Mouse (Mus musculus) CH12.LX (cell line): ENCODE measurements at regions not wholly inside any gene's neighbourhood (a gene's known extent, or its start where the extent isn't known, plus 50 kb on each side); places are given as distances from the start of the nearest gene placed in this dataset.

Experiments used
- DNase-seq: peaks from one replicate; pipeline ENCODE4 v3.0.0-alpha.2; 2013; ENCODE audit errors: extremely low read depth
- H3K27ac ChIP-seq: 2 replicates; pipeline ENCODE4 v1.5.1; 2012; ENCODE audit warnings: low read depth, mild to moderate bottlenecking, control low read depth, moderate library complexity; ENCODE audit not compliant: insufficient read depth
- H3K27me3 ChIP-seq: replicated peaks from 2 replicates; pipeline ENCODE3; 2012; ENCODE audit warnings: inconsistent platforms
- H3K36me3 ChIP-seq, 2 experiments: replicated peaks in 1 of 2; 2 replicates each; pipeline versions ENCODE3 to v1.6.1; 2012; ENCODE audit warnings: inconsistent platforms in 1 of 2, low read length in 1 of 2, mild to moderate bottlenecking in 1 of 2, mixed read lengths in 1 of 2, moderate library complexity in 1 of 2; ENCODE audit not compliant: control insufficient read depth in 1 of 2, insufficient read depth in 1 of 2
- H3K4me1 ChIP-seq, 2 experiments: 2 replicates each; pipeline ENCODE4 v1.6.1; 2012; ENCODE audit warnings: inconsistent platforms in 1 of 2, moderate library complexity in 1 of 2; ENCODE audit not compliant: insufficient read depth in 2 of 2, control insufficient read depth in 1 of 2
- H3K4me2 ChIP-seq: 2 replicates; pipeline ENCODE4 v1.6.1; 2012; ENCODE audit warnings: low read depth, mild to moderate bottlenecking, control low read depth; ENCODE audit not compliant: poor library complexity, insufficient read depth, severe bottlenecking
- H3K4me3 ChIP-seq, 3 experiments: fragments of 150-350 bp in 1 of 3; sonication (generic) in 1 of 3; replicated peaks in 1 of 3; 2 replicates each; pipeline versions ENCODE3 to v1.5.1; 2011 to 2012; ENCODE audit warnings: low read depth in 2 of 3, low read length in 2 of 3, mild to moderate bottlenecking in 2 of 3, moderate library complexity in 2 of 3, control low read depth in 1 of 3, improper control_type of control experiment in 1 of 3, inconsistent platforms in 1 of 3, mixed read lengths in 1 of 3; ENCODE audit not compliant: poor library complexity in 1 of 3
- H3K79me2 ChIP-seq: replicated peaks from 2 replicates; pipeline ENCODE4 v1.6.1; 2012; ENCODE audit warnings: mild to moderate bottlenecking, moderate library complexity; ENCODE audit not compliant: control insufficient read depth, poor library complexity, insufficient read depth, severe bottlenecking; ENCODE audit errors: extremely low read depth
- H3K9ac ChIP-seq: 2 replicates; pipeline ENCODE4 v1.6.1; 2012; ENCODE audit warnings: low read depth, mild to moderate bottlenecking, control low read depth, moderate library complexity; ENCODE audit not compliant: insufficient read depth
- H3K9me3 ChIP-seq: replicated peaks from 2 replicates; pipeline ENCODE3; 2012; ENCODE audit warnings: low read length, inconsistent platforms, mixed read lengths
- BHLHE40 ChIP-seq: IDR thresholded peaks from 2 replicates; pipeline ENCODE4 v1.6.1; 2011; ENCODE audit warnings: mild to moderate bottlenecking, low read depth, low read length, improper control_type of control experiment
- CHD2 ChIP-seq: IDR thresholded peaks from 2 replicates; pipeline ENCODE4 v1.6.1; 2011; ENCODE audit warnings: low read length, improper control_type of control experiment
- CTCF ChIP-seq, 2 experiments: IDR thresholded peaks in 1 of 2; conservative IDR thresholded peaks in 1 of 2; 2 replicates each; pipeline ENCODE4 v1.5.1; 2011 to 2012; ENCODE audit warnings: low read depth in 2 of 2, low read length in 2 of 2, improper control_type of control experiment in 1 of 2, inconsistent platforms in 1 of 2, mild to moderate bottlenecking in 1 of 2, moderate library complexity in 1 of 2
- ELF1 ChIP-seq: IDR thresholded peaks from 2 replicates; pipeline ENCODE4 v1.6.1; 2014; ENCODE audit warnings: low read depth, mild to moderate bottlenecking, inconsistent platforms, low read length, improper control_type of control experiment
- EP300 ChIP-seq: IDR thresholded peaks from 2 replicates; pipeline ENCODE4 v1.6.1; 2011; ENCODE audit warnings: low read length, improper control_type of control experiment
- HCFC1 ChIP-seq: IDR thresholded peaks from 2 replicates; pipeline ENCODE4 v1.6.1; 2012; ENCODE audit warnings: low read depth, mild to moderate bottlenecking, inconsistent platforms, low read length, improper control_type of control experiment
- IRF4 ChIP-seq: IDR thresholded peaks from 2 replicates; pipeline ENCODE4 v1.6.1; 2014; ENCODE audit warnings: low read depth, mild to moderate bottlenecking, inconsistent platforms, low read length, improper control_type of control experiment
- KAT2A ChIP-seq: IDR thresholded peaks from 2 replicates; pipeline ENCODE4 v1.6.1; 2012; ENCODE audit warnings: low read length, improper control_type of control experiment, inconsistent platforms; ENCODE audit not compliant: insufficient replicate concordance
- MAX ChIP-seq: IDR thresholded peaks from 2 replicates; pipeline ENCODE4 v1.6.1; 2011; ENCODE audit warnings: low read length, improper control_type of control experiment
- NRF1 ChIP-seq: IDR thresholded peaks from 2 replicates; pipeline ENCODE4 v1.6.1; 2014; ENCODE audit warnings: low read depth, mild to moderate bottlenecking, inconsistent platforms, low read length, improper control_type of control experiment, moderate library complexity
- PAX5 ChIP-seq: IDR thresholded peaks from 2 replicates; pipeline ENCODE4 v1.6.1; 2012; ENCODE audit warnings: low read length, inconsistent platforms, mixed read lengths
- POLR2A ChIP-seq: IDR thresholded peaks from 2 replicates; pipeline ENCODE4 v1.6.1; 2011; ENCODE audit warnings: low read depth, mild to moderate bottlenecking, improper control_type of control experiment, low read length
- RAD21 ChIP-seq: IDR thresholded peaks from 2 replicates; pipeline ENCODE4 v1.6.1; 2011; ENCODE audit warnings: low read depth, mild to moderate bottlenecking, low read length, improper control_type of control experiment, moderate library complexity
- SIN3A ChIP-seq: IDR thresholded peaks from 2 replicates; pipeline ENCODE4 v1.6.1; 2012; ENCODE audit warnings: low read length, improper control_type of control experiment, inconsistent platforms
- TBP ChIP-seq: conservative IDR thresholded peaks from 2 replicates; pipeline ENCODE4 v1.6.1; 2011; ENCODE audit warnings: low read depth, low read length, improper control_type of control experiment
- USF1 ChIP-seq: IDR thresholded peaks from 2 replicates; pipeline ENCODE4 v1.6.1; 2014; ENCODE audit warnings: low read depth, mild to moderate bottlenecking, inconsistent platforms, low read length, improper control_type of control experiment
- ZC3H11A ChIP-seq: IDR thresholded peaks from 2 replicates; pipeline ENCODE4 v1.6.1; 2012; ENCODE audit warnings: low read depth, mild to moderate bottlenecking, inconsistent platforms, low read length, improper control_type of control experiment
- ZMIZ1 ChIP-seq: IDR thresholded peaks from 2 replicates; pipeline ENCODE4 v1.6.1; 2012; ENCODE audit warnings: low read depth, mild to moderate bottlenecking, inconsistent platforms, low read length, improper control_type of control experiment
- ZNF384 ChIP-seq: IDR thresholded peaks from 2 replicates; pipeline ENCODE4 v1.6.1; 2012; ENCODE audit warnings: low read depth, low read length, improper control_type of control experiment, inconsistent platforms
- dilution Hi-C: fragments of 300-500 bp; cut with MboI; formaldehyde crosslinking; loops from 2 replicates; pipeline ENCODE4 v1.14.3; 2020; ENCODE audit warnings: low sequenced_read_pairs; ENCODE audit not compliant: extremely low pct_unique_long_range_greater_than_20kb, extremely low pct_ligation_motif_present
- in situ Hi-C: fragments of 300-500 bp; cut with MboI; formaldehyde crosslinking; loops from 3 replicates; pipeline ENCODE4 v1.14.3; 2019; ENCODE audit warnings: low sequenced_read_pairs, low pct_ligation_motif_present, low pct_unique_long_range_greater_than_20kb, mixed read lengths

DNA sequence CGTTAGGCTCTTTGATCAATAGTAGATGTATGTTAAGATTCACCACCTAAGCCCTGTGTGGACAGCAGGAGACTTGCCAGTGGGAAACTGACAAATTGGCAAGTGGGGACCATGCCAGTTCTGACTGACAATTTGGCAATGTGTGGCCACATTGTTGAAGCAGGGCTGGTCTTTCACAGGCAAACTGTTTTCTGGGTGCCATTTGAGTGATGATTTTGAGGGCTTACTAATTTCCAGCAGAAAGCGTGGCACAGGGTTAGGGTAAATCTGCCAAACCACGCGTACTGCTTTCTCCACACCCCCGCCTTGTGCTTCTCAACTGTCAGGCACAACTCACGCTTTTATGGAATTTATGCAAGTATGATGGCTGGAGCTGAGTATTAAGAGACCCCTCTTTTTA is 91.2 kb upstream of the Trpm3 start:
- Histone ChIP-seq H3K9me3 (no peaks in the 10 kb centered on the region), H3K4me2 (no peak overlapping the region), H3K27ac (no peak overlapping the region), H3K9ac (no peak overlapping the region), H3K36me3 (no peaks in the 10 kb centered on the region), H3K4me1 (no peaks in the 10 kb centered on the region), H3K27me3 (no peaks in the 10 kb centered on the region), H3K4me3 (no peak overlapping the region), H3K79me2 (no peaks in the 10 kb centered on the region)
- TF ChIP-seq POLR2A (no peak), TBP (no peak), ELF1 (no peak), NRF1 (no peak), HCFC1 (no peak), ZC3H11A (no peak), EP300 (no peak), SIN3A (no peak), CHD2 (no peak), CTCF (conservative IDR thresholded peaks at IDR 0.05 in 1 of 2, IDR thresholded peaks at IDR 0.05 in 1 of 2; ENCODE audit: low read depth in 2 of 2, low read length in 2 of 2) (no peak), USF1 (no peak), MAX (no peak)
- in situ Hi-C loops (no loop called here), dilution Hi-C loops (no loop called here)
- DNase-seq, result no peak

DNA sequence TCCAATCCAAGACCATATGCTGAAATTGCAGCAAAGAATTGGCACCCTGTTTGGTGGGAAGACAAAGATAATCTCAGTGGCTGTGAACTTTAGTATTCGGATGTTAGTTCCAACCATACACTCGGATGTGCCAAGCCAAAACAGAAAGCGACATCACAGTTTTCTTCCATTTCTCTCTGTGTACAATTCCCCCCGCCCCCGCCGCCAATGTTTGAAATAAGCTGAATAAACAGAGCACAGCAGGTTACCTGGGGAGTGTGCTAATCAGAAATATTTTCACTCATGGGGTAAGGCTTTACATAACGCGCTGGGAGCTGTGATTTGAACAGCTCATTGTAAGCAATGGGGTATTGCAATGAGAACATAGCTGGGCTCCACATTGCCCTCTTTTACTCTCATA is 72.5 kb upstream of the Trpm3 start:
- H3K9me3 ChIP-seq, result no peaks in the 10 kb centered on the region
- H3K79me2 ChIP-seq, result no peaks in the 10 kb centered on the region
- TF ChIP-seq MAX, result no peak
- TF ChIP-seq CHD2, result no peak
- no peak for TF ChIP-seq IRF4
- TF ChIP-seq SIN3A, result no peak
- no peak for TF ChIP-seq RAD21
- no peak for TF ChIP-seq KAT2A
- TF ChIP-seq PAX5, result no peak
- TF ChIP-seq ZMIZ1, result no peak
- TF ChIP-seq ZNF384, result no peak
- TF ChIP-seq BHLHE40, result no peak
- TF ChIP-seq USF1, result no peak
- H3K27ac ChIP-seq, result no peak overlapping the region
- H3K4me3 ChIP-seq, result no peak overlapping the region
- H3K4me1 ChIP-seq, result no peaks in the 10 kb centered on the region
- no peaks in the 10 kb centered on the region for H3K36me3 ChIP-seq
- no peak overlapping the region for H3K4me2 ChIP-seq
- dilution Hi-C loops, result no loop called here
- H3K9ac ChIP-seq, result no peak overlapping the region
- in situ Hi-C loops, result no loop called here
- no peak for DNase-seq
- H3K27me3 ChIP-seq, result no peaks in the 10 kb centered on the region
